Mouse (Mus musculus) brain, embryonic 14.5 days (tissue): ENCODE measurements around the gene Apex2.

ENCODE experiments used
- CTCF ChIP-seq: fragments of 200-500 bp; IDR thresholded peaks from 2 replicates; pipeline ENCODE4 v1.5.1; 2012; ENCODE audit warnings: inconsistent platforms, mild to moderate bottlenecking, moderate library complexity, borderline replicate concordance; ENCODE audit not compliant: insufficient read depth, insufficient read length; ENCODE audit errors: extremely low read depth
- POLR2A ChIP-seq: fragments of 200-500 bp; IDR thresholded peaks from 2 replicates; pipeline ENCODE4 v1.6.1; 2012; ENCODE audit warnings: mild to moderate bottlenecking, inconsistent platforms, borderline replicate concordance; ENCODE audit not compliant: poor library complexity, insufficient read depth, insufficient read length, severe bottlenecking; ENCODE audit errors: extremely low read depth

GRCm38 (mm10) chrX:150585116-150585515 is 4.6 kb downstream of the Apex2 start:
- TF ChIP-seq POLR2A: no peak
- TF ChIP-seq CTCF: no peak
